Mouse (Mus musculus) forebrain, postnatal 0 days (tissue): ENCODE data around the gene Dync2li1. TPM values are rescaled to one million over a fixed set of nuclear protein-coding genes. Genes with fewer than 3 reads are reported as not detected.

ENCODE experiments used
- ATAC-seq: fragments of 200-750 bp; cut with Nextera tagmentation; 2 replicates; pipeline ENCODE4 v1.8.0; 2017; ENCODE audit warnings: mild to moderate bottlenecking, moderate library complexity
- DNase-seq: peaks from one replicate; pipeline ENCODE4 v3.0.0-alpha.2; 2015
- H3K27ac ChIP-seq: fragments of 300-500 bp; sonication (generic); 2 replicates; pipeline ENCODE4 v1.5.1; 2014; ENCODE audit warnings: low read depth, mild to moderate bottlenecking, antibody characterized with exemption, low read length, moderate library complexity, mixed read lengths
- H3K27me3 ChIP-seq: fragments of 300-500 bp; sonication (generic); 2 replicates; pipeline ENCODE4 v1.6.1; 2014; ENCODE audit warnings: mild to moderate bottlenecking, low read length, mixed read lengths; ENCODE audit not compliant: insufficient read depth
- H3K36me3 ChIP-seq: fragments of 300-500 bp; sonication (generic); 2 replicates; pipeline ENCODE4 v1.6.1; 2014; ENCODE audit warnings: mild to moderate bottlenecking, moderate library complexity; ENCODE audit not compliant: insufficient read depth
- H3K4me1 ChIP-seq: fragments of 300-500 bp; sonication (generic); 2 replicates; pipeline ENCODE4 v1.6.1; 2014; ENCODE audit warnings: antibody characterized with exemption; ENCODE audit not compliant: insufficient read depth
- H3K4me2 ChIP-seq: fragments of 300-500 bp; sonication (generic); 2 replicates; pipeline ENCODE4 v1.6.1; 2014; ENCODE audit warnings: low read depth, mild to moderate bottlenecking, moderate library complexity
- H3K4me3 ChIP-seq: fragments of 300-500 bp; sonication (generic); 2 replicates; pipeline ENCODE4 v1.5.1; 2014; ENCODE audit warnings: low read depth, low read length, mixed read lengths
- H3K9ac ChIP-seq: fragments of 300-500 bp; sonication (generic); 2 replicates; pipeline ENCODE4 v1.6.1; 2014; ENCODE audit warnings: mild to moderate bottlenecking
- H3K9me3 ChIP-seq: fragments of 300-500 bp; sonication (generic); 2 replicates; pipeline ENCODE4 v1.6.1; 2016; ENCODE audit warnings: low read length
- CTCF ChIP-seq: sonication (generic); IDR thresholded peaks from 2 replicates; pipeline ENCODE4 v1.5.1; 2016; ENCODE audit warnings: antibody characterized with exemption, control low read depth, low read depth
- WGBS: fragments of 180-500 bp; shearing (Covaris S2); extraction: QIAGEN DNeasy Blood & Tissue Kit; methylation state at CpG from one replicate; pipeline ENCODE4 v1.1.7; 2014; 5-methylcytosine and 5-hydroxymethylcytosine counted together
- polyA plus RNA-seq: library from polyadenylated mRNA; unstranded; fragments of >200 nt; fragmentation: Nextera tagmentation; extraction: Ambion mirVana; gene quantifications from 2 replicates; pipeline ENCODE4 v1.2.1, GENCODE M21; 2015
- total RNA-seq: library from RNA; depleted of rRNA; stranded (reverse); fragments of >200 nt; gene quantifications from 2 replicates; pipeline ENCODE4 v1.2.3, GENCODE M21; 2014

Dync2li1 gene
- total and polyA plus RNA-seq, 2 experiments from 2014 or later, result 14.0 to 42.1 TPM

DNA sequence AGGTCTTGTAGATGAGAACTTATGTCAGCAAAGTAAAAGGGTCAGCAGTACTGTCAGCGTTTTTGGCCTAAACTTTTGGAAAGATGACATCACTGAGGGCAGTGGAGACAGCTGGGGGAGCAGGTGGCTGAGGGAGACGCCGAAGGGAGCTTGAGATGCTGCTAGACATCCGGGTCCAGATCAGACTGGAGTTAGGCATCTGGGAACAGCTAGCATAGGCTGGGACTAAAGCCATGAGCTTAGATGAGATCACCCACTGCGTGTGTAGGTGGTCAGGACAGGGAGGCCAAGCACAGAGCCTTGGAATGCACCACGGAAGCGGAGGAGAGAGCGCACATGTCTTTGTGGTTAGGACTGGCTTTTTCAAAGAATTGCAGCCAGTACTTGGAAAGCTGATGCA, 41.2 kb upstream of the Dync2li1 start:
- no peaks in the 10 kb centered on the region for H3K4me1 ChIP-seq
- H3K27ac ChIP-seq, result no peak overlapping the region
- no peak overlapping the region for H3K4me2 ChIP-seq
- WGBS, result 72% methylated on average over 8 of the region's 8 CpGs
- no peak for DNase-seq
- ATAC-seq, result 0 out of 2 replicates have a peak, but pooled peaks have one; percentile 18
- no peaks in the 10 kb centered on the region for H3K36me3 ChIP-seq
- no peak for TF ChIP-seq CTCF
- no peaks in the 10 kb centered on the region for H3K9me3 ChIP-seq
- no peak overlapping the region for H3K9ac ChIP-seq
- no peaks in the 10 kb centered on the region for H3K27me3 ChIP-seq
- no peak overlapping the region for H3K4me3 ChIP-seq

GRCm38 (mm10) chr17:84590065-84590464, 36.2 kb upstream of the Dync2li1 start:
- H3K9ac ChIP-seq, result no peak overlapping the region
- WGBS, result 98% methylated on average over 7 of the region's 7 CpGs
- H3K9me3 ChIP-seq, result no peaks in the 10 kb centered on the region
- H3K27me3 ChIP-seq, result no peaks in the 10 kb centered on the region
- H3K4me3 ChIP-seq, result no peak overlapping the region
- no peaks in the 10 kb centered on the region for H3K36me3 ChIP-seq
- H3K4me2 ChIP-seq, result no peak overlapping the region
- TF ChIP-seq CTCF, result no peak
- DNase-seq (no peak), ATAC-seq (no peak)
- no peaks in the 10 kb centered on the region for H3K4me1 ChIP-seq
- H3K27ac ChIP-seq, result no peak overlapping the region

- no peak overlapping the region for H3K4me3 ChIP-seq
- H3K27me3 ChIP-seq, result no peaks in the 10 kb centered on the region
- no peak overlapping the region for H3K9ac ChIP-seq
- H3K27ac ChIP-seq, result no peak overlapping the region
- WGBS, result 73% methylated on average over 16 of the region's 16 CpGs
- no peaks in the 10 kb centered on the region for H3K9me3 ChIP-seq
- no peak overlapping the region for H3K4me2 ChIP-seq
- H3K4me1 ChIP-seq, result no peaks in the 10 kb centered on the region
- no peaks in the 10 kb centered on the region for H3K36me3 ChIP-seq
- DNase-seq, result no peak
- no peak for ATAC-seq
- TF ChIP-seq CTCF, result no peak
Measured at GRCm38 (mm10) chr17:84591431-84592150, 34.7 kb upstream of the Dync2li1 start.

- TF ChIP-seq CTCF, result no peak
- Histone ChIP-seq H3K4me2 (peak overlapping the region; percentile 33), H3K36me3 (no peaks in the 10 kb centered on the region), H3K4me1 (no peaks in the 10 kb centered on the region), H3K9me3 (no peaks in the 10 kb centered on the region), H3K4me3 (0 out of 2 replicates have a peak overlapping the region, but pooled peaks have one; percentile 4), H3K9ac (peak overlapping the region; percentile 19), H3K27ac (peak overlapping the region; percentile 9; the same call in 1 of the 2 replicates), H3K27me3 (no peaks in the 10 kb centered on the region)
- DNase-seq, result peak; percentile 57
- ATAC-seq, result peak; percentile 87; the same call in 1 of the 2 replicates
- WGBS, result 27% methylated on average over 10 of the region's 10 CpGs
Measured at GRCm38 (mm10) chr17:84596015-84596441, 30.3 kb upstream of the Dync2li1 start.

DNA sequence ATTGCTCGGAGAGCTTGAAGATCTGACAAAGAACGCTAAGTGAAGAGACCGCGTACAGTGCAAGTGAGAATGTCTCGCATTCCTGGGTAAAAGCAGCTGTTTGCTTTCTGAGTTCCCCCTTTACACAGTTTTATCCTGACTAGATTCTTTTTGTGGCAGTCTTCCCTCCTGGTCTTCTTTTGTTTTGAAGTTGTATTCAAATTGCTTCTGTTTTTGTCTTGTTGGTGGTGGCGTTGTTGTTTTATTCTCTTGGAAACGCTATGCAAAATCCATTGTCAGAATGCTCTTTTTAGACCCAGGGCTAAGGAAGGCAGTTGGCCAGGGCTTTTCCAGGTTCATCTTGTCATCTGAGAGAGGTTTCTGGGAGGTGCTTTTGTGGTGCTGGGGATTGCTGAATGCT, 29.8 kb upstream of the Dync2li1 start:
- DNase-seq, result no peak
- Histone ChIP-seq H3K27ac (peak overlapping the region; percentile 9; the same call in 1 of the 2 replicates), H3K4me1 (no peaks in the 10 kb centered on the region), H3K27me3 (no peaks in the 10 kb centered on the region), H3K36me3 (no peaks in the 10 kb centered on the region), H3K9me3 (no peaks in the 10 kb centered on the region), H3K4me3 (0 out of 2 replicates have a peak overlapping the region, but pooled peaks have one; percentile 4), H3K9ac (peak overlapping the region; percentile 19; the same call in 1 of the 2 replicates), H3K4me2 (peak overlapping the region; percentile 33)
- WGBS, result 23% methylated on average over 7 of the region's 7 CpGs
- peak; percentile 78; the same call in 1 of the 2 replicates for ATAC-seq
- no peak for TF ChIP-seq CTCF

- WGBS, result 94% methylated on average over 12 of the region's 12 CpGs
- Histone ChIP-seq H3K9ac (no peak overlapping the region), H3K4me3 (no peak overlapping the region), H3K27me3 (no peaks in the 10 kb centered on the region), H3K4me1 (no peaks in the 10 kb centered on the region), H3K4me2 (no peak overlapping the region), H3K27ac (no peak overlapping the region), H3K36me3 (no peaks in the 10 kb centered on the region), H3K9me3 (no peaks in the 10 kb centered on the region)
- no peak for TF ChIP-seq CTCF
- ATAC-seq (no peak), DNase-seq (no peak)
Measured at GRCm38 (mm10) chr17:84597859-84598258, 28.4 kb upstream of the Dync2li1 start.

- no peak for DNase-seq
- Histone ChIP-seq H3K27ac (no peak overlapping the region), H3K4me3 (no peak overlapping the region), H3K4me2 (no peak overlapping the region), H3K9me3 (no peaks in the 10 kb centered on the region), H3K36me3 (no peaks in the 10 kb centered on the region), H3K9ac (no peak overlapping the region), H3K27me3 (no peaks in the 10 kb centered on the region), H3K4me1 (no peaks in the 10 kb centered on the region)
- WGBS, result 93% methylated on average over 7 of the region's 7 CpGs
- no peak for ATAC-seq
- no peak for TF ChIP-seq CTCF
Measured at GRCm38 (mm10) chr17:84598928-84599327, 27.4 kb upstream of the Dync2li1 start.
